Mouse (Mus musculus): ENCODE measurements around the gene Mars.

GRCm38 (mm10) chr10:127269036-127269435 is 42.5 kb downstream of the Mars start:
- TF ChIP-seq CTCF (IDR thresholded peaks at IDR 0.05; ENCODE audit: borderline replicate concordance, control insufficient read depth, extremely low read depth, insufficient read depth, low read length, poor library complexity) (no peak), POLR2A (IDR thresholded peaks at IDR 0.05; ENCODE audit: control insufficient read depth, extremely low read depth, insufficient read depth, low read length, poor library complexity) (no peak)

Data from thymus, adult 2 months (tissue).